Mouse (Mus musculus) retina, adult 2 months (tissue): ENCODE measurements around the gene Tmem205.

ENCODE experiments used
- DNase-seq: peaks from one replicate; pipeline ENCODE4 v3.0.0-alpha.2; 2012; ENCODE audit warnings: low read depth, low spot score

Gene Tmem205

GRCm38 (mm10) chr9:21927208-21927753, at the start of gene Tmem205, which contains the start of gene Ccdc159:
TSS of gene Tmem205 (minus strand) at chr9:21927556.
TSS of gene Ccdc159 (plus strand) at chr9:21927471.
- DNase-seq, result peak; percentile 90

GRCm38 (mm10) chr9:21976626-21977175, 49.3 kb upstream of the Tmem205 start:
- no peak for DNase-seq

GRCm38 (mm10) chr9:21969304-21969703, 41.9 kb upstream of the Tmem205 start:
- no peak for DNase-seq

- no peak for DNase-seq
Measured at GRCm38 (mm10) chr9:21968883-21969282, 41.5 kb upstream of the Tmem205 start.

GRCm38 (mm10) chr9:21963417-21963816, 36.1 kb upstream of the Tmem205 start, which contains the start of gene Epor:
TSS of gene Epor (minus strand) at chr9:21963506.
- DNase-seq, result no peak

GRCm38 (mm10) chr9:21962416-21963059, 35.2 kb upstream of the Tmem205 start:
- no peak for DNase-seq

GRCm38 (mm10) chr9:21962010-21962409, 34.7 kb upstream of the Tmem205 start:
- no peak for DNase-seq

GRCm38 (mm10) chr9:21961366-21961980, 34.1 kb upstream of the Tmem205 start:
- DNase-seq, result no peak

GRCm38 (mm10) chr9:21960558-21961208, 33.3 kb upstream of the Tmem205 start:
- no peak for DNase-seq

GRCm38 (mm10) chr9:21960135-21960534, 32.8 kb upstream of the Tmem205 start:
- DNase-seq, result no peak

GRCm38 (mm10) chr9:21959244-21959643, 31.9 kb upstream of the Tmem205 start:
- no peak for DNase-seq

- no peak for DNase-seq
Measured at GRCm38 (mm10) chr9:21958372-21958771, 31.0 kb upstream of the Tmem205 start.

GRCm38 (mm10) chr9:21955570-21956281, 28.4 kb upstream of the Tmem205 start, which contains the start of gene Swsap1:
TSS of gene Swsap1 (plus strand) at chr9:21955755.
- peak; percentile 97 for DNase-seq

GRCm38 (mm10) chr9:21955225-21955569, 27.8 kb upstream of the Tmem205 start:
- DNase-seq, result no peak

GRCm38 (mm10) chr9:21954635-21955034, 27.3 kb upstream of the Tmem205 start:
- DNase-seq, result no peak

GRCm38 (mm10) chr9:21953600-21953999, 26.2 kb upstream of the Tmem205 start:
- no peak for DNase-seq

GRCm38 (mm10) chr9:21951977-21952376, 24.6 kb upstream of the Tmem205 start:
- no peak for DNase-seq

GRCm38 (mm10) chr9:21950322-21950721, 23.0 kb upstream of the Tmem205 start:
- no peak for DNase-seq

GRCm38 (mm10) chr9:21948790-21949189, 21.4 kb upstream of the Tmem205 start:
- DNase-seq, result no peak

- no peak for DNase-seq
Measured at GRCm38 (mm10) chr9:21948146-21948545, 20.8 kb upstream of the Tmem205 start.

- no peak for DNase-seq
Measured at GRCm38 (mm10) chr9:21947540-21948130, 20.3 kb upstream of the Tmem205 start.
